Mouse (Mus musculus) MEL (cell line): Measurements from ENCODE around the gene Fam49a. TPM values are rescaled to one million over a fixed set of nuclear protein-coding genes. Genes with fewer than 3 reads are reported as not detected.
A peak's percentile ranks its signal among the peaks of the same experiment; 100 is the strongest.

Experiments
- DNase-seq: peaks from one replicate; pipeline ENCODE4 v3.0.0; 2011; ENCODE audit warnings: low read depth, low spot score
- H3K27ac ChIP-seq: 2 replicates; pipeline ENCODE4 v1.5.1; 2012; ENCODE audit warnings: low read depth, mild to moderate bottlenecking, control low read depth, low read length, moderate library complexity; ENCODE audit not compliant: control insufficient read depth
- H3K27me3 ChIP-seq, 2 experiments: fragments of 150-350 bp in 1 of 2; sonication (generic) in 1 of 2; 2 replicates each; pipeline ENCODE4 v1.6.1; 2012; ENCODE audit warnings: low read length in 2 of 2, mild to moderate bottlenecking in 2 of 2, improper control_type of control experiment in 1 of 2, moderate library complexity in 1 of 2; ENCODE audit not compliant: insufficient read depth in 2 of 2, control insufficient read depth in 1 of 2
- H3K36me3 ChIP-seq, 2 experiments: 2 replicates each; pipeline ENCODE4 v1.6.1; 2012 to 2014; ENCODE audit warnings: low read length in 2 of 2, improper control_type of control experiment in 1 of 2, inconsistent platforms in 1 of 2, mild to moderate bottlenecking in 1 of 2; ENCODE audit not compliant: insufficient read depth in 2 of 2, control insufficient read depth in 1 of 2
- H3K4me1 ChIP-seq, 2 experiments: fragments of 150-350 bp in 1 of 2; sonication (generic) in 1 of 2; 2 replicates each; pipeline ENCODE4 v1.6.1; 2012; ENCODE audit warnings: low read length in 2 of 2, improper control_type of control experiment in 1 of 2, mild to moderate bottlenecking in 1 of 2; ENCODE audit not compliant: insufficient read depth in 2 of 2, control insufficient read depth in 1 of 2
- H3K4me3 ChIP-seq, 2 experiments: fragments of 150-350 bp in 1 of 2; sonication (generic) in 1 of 2; 2 replicates each; pipeline ENCODE4 v1.5.1; 2012; ENCODE audit warnings: low read depth in 2 of 2, low read length in 2 of 2, mild to moderate bottlenecking in 2 of 2, moderate library complexity in 2 of 2, control low read depth in 1 of 2, improper control_type of control experiment in 1 of 2; ENCODE audit not compliant: control insufficient read depth in 1 of 2, insufficient read depth in 1 of 2
- H3K79me2 ChIP-seq: 2 replicates; pipeline ENCODE4 v1.6.1; 2012; ENCODE audit warnings: mild to moderate bottlenecking, low read length, moderate library complexity; ENCODE audit not compliant: control insufficient read depth, poor library complexity, insufficient read depth
- H3K9ac ChIP-seq: 2 replicates; pipeline ENCODE4 v1.6.1; 2012; ENCODE audit warnings: low read depth, mild to moderate bottlenecking, control low read depth, low read length, moderate library complexity; ENCODE audit not compliant: control insufficient read depth, poor library complexity, severe bottlenecking
- H3K9me3 ChIP-seq: fragments of 150-350 bp; sonication (generic); replicated peaks from 2 replicates; pipeline ENCODE4 v1.6.1; 2012; ENCODE audit warnings: mild to moderate bottlenecking, low read length, improper control_type of control experiment, moderate library complexity; ENCODE audit not compliant: insufficient read depth
- BHLHE40 ChIP-seq: IDR thresholded peaks from 2 replicates; pipeline ENCODE4 v1.6.1; 2012; ENCODE audit warnings: low read depth, mild to moderate bottlenecking, inconsistent platforms, low read length, improper control_type of control experiment, borderline replicate concordance
- CHD1 ChIP-seq: IDR thresholded peaks from 2 replicates; pipeline ENCODE4 v1.6.1; 2012; ENCODE audit warnings: low read depth, mild to moderate bottlenecking, inconsistent platforms, low read length, improper control_type of control experiment
- CTCF ChIP-seq, 3 experiments: IDR thresholded peaks in 2 of 3; conservative IDR thresholded peaks in 1 of 3; 2 replicates each; pipeline ENCODE4 v1.5.1; 2011 to 2012; ENCODE audit warnings: low read length in 3 of 3, low read depth in 2 of 3, mild to moderate bottlenecking in 2 of 3, improper control_type of control experiment in 1 of 3, inconsistent platforms in 1 of 3, mixed read lengths in 1 of 3, moderate library complexity in 1 of 3; ENCODE audit not compliant: control insufficient read depth in 1 of 3, insufficient read depth in 1 of 3, poor library complexity in 1 of 3, severe bottlenecking in 1 of 3
- ELF1 ChIP-seq: IDR thresholded peaks from 2 replicates; pipeline ENCODE4 v1.6.1; 2014; ENCODE audit warnings: low read depth, mild to moderate bottlenecking, inconsistent platforms, low read length, improper control_type of control experiment, moderate library complexity
- EP300 ChIP-seq, 2 experiments: IDR thresholded peaks; 2 replicates each; pipeline ENCODE4 v1.6.1; 2011; ENCODE audit warnings: improper control_type of control experiment in 2 of 2, low read length in 2 of 2, low read depth in 1 of 2, mild to moderate bottlenecking in 1 of 2
- ETS1 ChIP-seq: IDR thresholded peaks from 2 replicates; pipeline ENCODE4 v1.6.1; 2012; ENCODE audit warnings: low read depth, mild to moderate bottlenecking, inconsistent platforms, low read length, improper control_type of control experiment, moderate library complexity
- GABPA ChIP-seq: IDR thresholded peaks from 2 replicates; pipeline ENCODE4 v1.6.1; 2012; ENCODE audit warnings: low read depth, mild to moderate bottlenecking, inconsistent platforms, low read length, improper control_type of control experiment, moderate library complexity
- HCFC1 ChIP-seq: IDR thresholded peaks from 2 replicates; pipeline ENCODE4 v1.6.1; 2012; ENCODE audit warnings: low read depth, mild to moderate bottlenecking, inconsistent platforms, low read length, improper control_type of control experiment, moderate library complexity
- JUND ChIP-seq: IDR thresholded peaks from 2 replicates; pipeline ENCODE4 v1.6.1; 2011; ENCODE audit warnings: low read depth, mild to moderate bottlenecking, improper control_type of control experiment, low read length
- KAT2A ChIP-seq: conservative IDR thresholded peaks from 2 replicates; pipeline ENCODE4 v1.6.1; 2012; ENCODE audit warnings: low read depth, low read length, improper control_type of control experiment, inconsistent platforms
- MAFK ChIP-seq: IDR thresholded peaks from 2 replicates; pipeline ENCODE4 v1.6.1; 2011; ENCODE audit warnings: low read depth, mild to moderate bottlenecking, low read length, improper control_type of control experiment, borderline replicate concordance
- MAZ ChIP-seq: IDR thresholded peaks from 2 replicates; pipeline ENCODE4 v1.6.1; 2012; ENCODE audit warnings: low read depth, mild to moderate bottlenecking, inconsistent platforms, low read length, improper control_type of control experiment
- MEF2A ChIP-seq: IDR thresholded peaks from 2 replicates; pipeline ENCODE4 v1.6.1; 2014; ENCODE audit warnings: low read depth, mild to moderate bottlenecking, inconsistent platforms, low read length, improper control_type of control experiment; ENCODE audit not compliant: poor library complexity, insufficient replicate concordance, severe bottlenecking; ENCODE audit errors: extremely low read depth
- MYB ChIP-seq: IDR thresholded peaks from 2 replicates; pipeline ENCODE4 v1.6.1; 2011; ENCODE audit warnings: mild to moderate bottlenecking, low read depth, low read length, improper control_type of control experiment
- MYC ChIP-seq: IDR thresholded peaks from 2 replicates; pipeline ENCODE4 v1.6.1; 2011; ENCODE audit warnings: low read depth, mild to moderate bottlenecking, low read length, improper control_type of control experiment, moderate library complexity
- NELFE ChIP-seq: IDR thresholded peaks from 2 replicates; pipeline ENCODE4 v1.6.1; 2011; ENCODE audit warnings: low read depth, low read length, improper control_type of control experiment
- NRF1 ChIP-seq: IDR thresholded peaks from 2 replicates; pipeline ENCODE4 v1.6.1; 2014; ENCODE audit warnings: low read depth, mild to moderate bottlenecking, inconsistent platforms, low read length, improper control_type of control experiment, moderate library complexity; ENCODE audit not compliant: poor library complexity, insufficient read depth, severe bottlenecking
- POLR2A ChIP-seq, 2 experiments: IDR thresholded peaks; 2 replicates each; pipeline ENCODE4 v1.6.1; 2011 to 2012; ENCODE audit warnings: low read length in 2 of 2, mild to moderate bottlenecking in 2 of 2, control low read depth in 1 of 2, improper control_type of control experiment in 1 of 2, low read depth in 1 of 2, moderate library complexity in 1 of 2; ENCODE audit not compliant: control insufficient read depth in 1 of 2, insufficient read depth in 1 of 2, poor library complexity in 1 of 2
- POLR2AphosphoS5 ChIP-seq: IDR thresholded peaks from 2 replicates; pipeline ENCODE4 v1.6.1; 2012; ENCODE audit warnings: low read depth, borderline replicate concordance, mild to moderate bottlenecking, inconsistent platforms, low read length, moderate library complexity, mixed read lengths
- RCOR1 ChIP-seq: IDR thresholded peaks from 2 replicates; pipeline ENCODE4 v1.6.1; 2012; ENCODE audit warnings: low read depth, mild to moderate bottlenecking, inconsistent platforms, low read length, improper control_type of control experiment
- SIN3A ChIP-seq: IDR thresholded peaks from 2 replicates; pipeline ENCODE4 v1.6.1; 2012; ENCODE audit warnings: low read length, improper control_type of control experiment, inconsistent platforms
- SMC3 ChIP-seq: IDR thresholded peaks from 2 replicates; pipeline ENCODE4 v1.6.1; 2011; ENCODE audit warnings: low read depth, low read length, improper control_type of control experiment
- TAL1 ChIP-seq: IDR thresholded peaks from 2 replicates; pipeline ENCODE4 v1.6.1; 2012; ENCODE audit warnings: mild to moderate bottlenecking, inconsistent platforms, low read length, moderate library complexity, mixed read lengths
- TBP ChIP-seq: IDR thresholded peaks from 2 replicates; pipeline ENCODE4 v1.8.0; 2011; ENCODE audit warnings: low read depth, low read length, improper control_type of control experiment
- USF1 ChIP-seq: IDR thresholded peaks from 2 replicates; pipeline ENCODE4 v1.6.1; 2014; ENCODE audit warnings: low read depth, mild to moderate bottlenecking, inconsistent platforms, low read length, improper control_type of control experiment, moderate library complexity
- ZKSCAN1 ChIP-seq: IDR thresholded peaks from 2 replicates; pipeline ENCODE4 v1.6.1; 2012; ENCODE audit warnings: low read depth, mild to moderate bottlenecking, inconsistent platforms, low read length, improper control_type of control experiment, moderate library complexity
- ZMIZ1 ChIP-seq: IDR thresholded peaks from 2 replicates; pipeline ENCODE4 v1.6.1; 2012; ENCODE audit warnings: low read depth, mild to moderate bottlenecking, inconsistent platforms, low read length, improper control_type of control experiment, moderate library complexity
- polyA plus RNA-seq, 2 experiments: library from polyadenylated mRNA; stranded (reverse) in 1 of 2; unstranded in 1 of 2; fragments of >175 nt in 1 of 2; fragments of >200 nt in 1 of 2; gene quantifications; 2 replicates each; pipeline versions ENCODE4 v1.2.1 to v1.2.4; 2012; ENCODE audit warnings: low replicate concordance in 2 of 2, low read depth in 1 of 2; ENCODE audit not compliant: insufficient read length in 2 of 2, insufficient read depth in 1 of 2, missing spikeins in 1 of 2
- total RNA-seq: library from RNA; depleted of rRNA; stranded (reverse); fragments of 300-350 nt; gene quantifications from 2 replicates; pipeline ENCODE4 v1.2.3, GENCODE M21; 2012

The Fam49a gene
- total and polyA plus RNA-seq, 3 experiments: 0.42 to 1.3 TPM; not detected in 1

DNA sequence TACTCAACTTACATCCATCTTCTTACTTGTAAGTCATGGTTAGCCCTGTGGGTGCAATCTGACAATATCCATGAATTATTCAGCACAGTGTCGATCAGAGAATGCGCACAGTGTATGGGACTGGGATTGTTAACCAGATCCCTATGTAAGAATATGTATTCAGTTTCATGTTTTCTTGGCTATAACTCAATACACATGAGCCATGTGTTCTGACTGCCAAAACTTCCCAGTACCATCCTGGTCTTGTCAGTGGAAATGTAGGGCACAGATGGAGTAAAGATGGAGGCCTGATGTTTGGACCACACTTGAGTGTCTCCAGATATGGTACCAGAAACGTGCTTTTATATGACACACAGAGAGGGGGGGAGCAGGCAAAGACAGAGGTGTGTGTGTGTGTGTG lies 59.2 kb downstream of the Fam49a start (continued):
- no peak for TF ChIP-seq RCOR1
- no peak for TF ChIP-seq MAFK
- no peak for TF ChIP-seq TBP
- TF ChIP-seq MYB: no peak
- no peak for TF ChIP-seq ETS1
- TF ChIP-seq, all 39 proteins: peak for 0

DNA sequence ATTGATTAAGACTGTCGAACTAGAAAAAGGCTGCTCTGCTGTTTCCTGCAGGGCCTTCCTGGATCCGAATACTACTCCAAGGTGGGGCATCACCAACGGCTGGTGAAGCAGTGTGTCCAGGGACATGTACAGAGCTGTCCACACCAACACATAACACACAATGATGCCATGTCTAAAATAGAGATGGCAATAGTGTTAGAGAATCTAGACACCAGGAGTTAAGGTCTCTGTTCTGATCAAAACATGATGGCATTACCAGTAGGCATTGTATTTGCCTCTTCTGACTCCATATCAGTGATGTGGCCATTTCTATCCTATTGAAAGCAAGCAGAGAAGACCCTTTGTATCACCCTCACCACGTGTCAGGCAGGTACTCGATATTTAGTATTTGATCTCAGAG lies 61.1 kb downstream of the Fam49a start:
- H3K36me3 ChIP-seq: peaks cover 0 to 9% of the 10 kb centered on the region in 2 experiments; a peak in 2 of 4 replicates
- no peaks in the 10 kb centered on the region for H3K27me3 ChIP-seq
- TF ChIP-seq MEF2A (no peak), MAZ (no peak), SMC3 (no peak), TAL1 (no peak), ETS1 (no peak), RCOR1 (no peak), CTCF (IDR thresholded peaks at IDR 0.05 in 2 of 3, conservative IDR thresholded peaks at IDR 0.05 in 1 of 3; ENCODE audit: control insufficient read depth in 1 of 3, insufficient read depth in 1 of 3, low read depth in 2 of 3, low read length in 3 of 3, poor library complexity in 1 of 3, severe bottlenecking in 1 of 3) (no peak)
- no peak overlapping the region for H3K9ac ChIP-seq
- DNase-seq: no peak
- no peak overlapping the region for H3K4me3 ChIP-seq
- H3K79me2 ChIP-seq: no peaks in the 10 kb centered on the region
- H3K4me1 ChIP-seq: peaks cover 2 to 11% of the 10 kb centered on the region in 2 experiments; a peak in 2 of 4 replicates
- H3K27ac ChIP-seq: no peak overlapping the region
- H3K9me3 ChIP-seq: no peaks in the 10 kb centered on the region

DNA sequence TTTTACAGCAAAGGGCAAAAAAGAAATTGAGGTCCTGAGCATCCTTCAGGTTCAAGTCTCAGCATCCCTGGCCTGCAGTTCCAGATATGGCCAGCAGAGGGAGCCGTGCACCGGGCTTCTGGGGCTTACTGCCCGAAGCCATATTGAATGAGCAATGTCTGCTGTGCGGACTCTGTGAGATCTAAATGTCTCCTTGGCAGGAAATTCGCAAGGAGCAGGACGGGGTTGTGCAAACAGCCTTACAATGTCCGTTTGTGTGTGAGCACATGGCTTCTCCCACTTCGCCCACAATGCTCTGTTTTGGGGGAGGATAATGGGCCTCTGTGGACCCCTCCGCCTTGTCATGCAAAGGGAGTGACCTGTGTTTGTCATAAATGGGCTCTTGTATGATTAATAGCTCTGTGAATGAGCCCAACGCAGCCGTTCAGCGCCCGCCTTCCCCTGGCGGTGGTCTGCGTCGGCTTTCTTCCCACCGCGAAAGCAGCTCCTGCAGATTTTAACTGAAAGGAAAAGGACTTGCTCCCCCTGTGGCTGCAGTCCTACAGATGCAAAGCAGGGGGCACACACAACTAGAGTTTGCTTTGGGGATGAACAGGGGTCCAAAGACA lies 61.8 kb downstream of the Fam49a start:
- peak overlapping the region; percentile 20 for H3K9ac ChIP-seq
- H3K4me3 ChIP-seq: peak overlapping the region; percentile 8 to 21; a peak in 2 of 4 replicates
- no peak overlapping the region for H3K27ac ChIP-seq
- no peak for TF ChIP-seq MAFK
- TF ChIP-seq HCFC1: no peak
- no peak for TF ChIP-seq GABPA
- no peak for TF ChIP-seq ELF1
- TF ChIP-seq RCOR1: no peak
- no peak for TF ChIP-seq TBP
- no peak for TF ChIP-seq POLR2AphosphoS5
- no peak for TF ChIP-seq NRF1
- no peak for TF ChIP-seq ZKSCAN1
- TF ChIP-seq CTCF (IDR thresholded peaks at IDR 0.05 in 2 of 3, conservative IDR thresholded peaks at IDR 0.05 in 1 of 3; ENCODE audit: control insufficient read depth in 1 of 3, insufficient read depth in 1 of 3, low read depth in 2 of 3, low read length in 3 of 3, poor library complexity in 1 of 3, severe bottlenecking in 1 of 3): peak; percentile 86 to 97 (median 93)
- TF ChIP-seq MYC: no peak
- no peak for TF ChIP-seq CHD1
- no peak for TF ChIP-seq ZMIZ1
- TF ChIP-seq POLR2A (IDR thresholded peaks at IDR 0.05; ENCODE audit: control insufficient read depth in 1 of 2, insufficient read depth in 1 of 2, low read depth in 1 of 2, low read length in 2 of 2, poor library complexity in 1 of 2): no peak
- no peak for TF ChIP-seq MAZ
- no peak for TF ChIP-seq JUND
- TF ChIP-seq SMC3: peak; percentile 77
- TF ChIP-seq BHLHE40: no peak
- TF ChIP-seq NELFE: no peak
- TF ChIP-seq SIN3A: no peak
- no peak for TF ChIP-seq USF1
- TF ChIP-seq KAT2A: no peak
- TF ChIP-seq EP300 (IDR thresholded peaks at IDR 0.05; ENCODE audit: low read depth in 1 of 2, low read length in 2 of 2): no peak

More for the DNA sequence above, 61.8 kb downstream of the Fam49a start:
- H3K9me3 ChIP-seq: no peaks in the 10 kb centered on the region
- no peaks in the 10 kb centered on the region for H3K27me3 ChIP-seq
- H3K79me2 ChIP-seq: no peaks in the 10 kb centered on the region
- peak; percentile 74 for DNase-seq
- peaks cover 2 to 11% of the 10 kb centered on the region in 2 experiments; a peak in 2 of 4 replicates for H3K4me1 ChIP-seq
- peaks cover 0 to 9% of the 10 kb centered on the region in 2 experiments; a peak in 2 of 4 replicates for H3K36me3 ChIP-seq
